Mouse (Mus musculus) ES-CJ7 (cell line): ENCODE measurements around the gene Maz.

Source experiments
- DNase-seq: peaks from one replicate; pipeline ENCODE4 v3.0.0; 2011; ENCODE audit warnings: low read depth, low spot score

The Maz gene

DNA sequence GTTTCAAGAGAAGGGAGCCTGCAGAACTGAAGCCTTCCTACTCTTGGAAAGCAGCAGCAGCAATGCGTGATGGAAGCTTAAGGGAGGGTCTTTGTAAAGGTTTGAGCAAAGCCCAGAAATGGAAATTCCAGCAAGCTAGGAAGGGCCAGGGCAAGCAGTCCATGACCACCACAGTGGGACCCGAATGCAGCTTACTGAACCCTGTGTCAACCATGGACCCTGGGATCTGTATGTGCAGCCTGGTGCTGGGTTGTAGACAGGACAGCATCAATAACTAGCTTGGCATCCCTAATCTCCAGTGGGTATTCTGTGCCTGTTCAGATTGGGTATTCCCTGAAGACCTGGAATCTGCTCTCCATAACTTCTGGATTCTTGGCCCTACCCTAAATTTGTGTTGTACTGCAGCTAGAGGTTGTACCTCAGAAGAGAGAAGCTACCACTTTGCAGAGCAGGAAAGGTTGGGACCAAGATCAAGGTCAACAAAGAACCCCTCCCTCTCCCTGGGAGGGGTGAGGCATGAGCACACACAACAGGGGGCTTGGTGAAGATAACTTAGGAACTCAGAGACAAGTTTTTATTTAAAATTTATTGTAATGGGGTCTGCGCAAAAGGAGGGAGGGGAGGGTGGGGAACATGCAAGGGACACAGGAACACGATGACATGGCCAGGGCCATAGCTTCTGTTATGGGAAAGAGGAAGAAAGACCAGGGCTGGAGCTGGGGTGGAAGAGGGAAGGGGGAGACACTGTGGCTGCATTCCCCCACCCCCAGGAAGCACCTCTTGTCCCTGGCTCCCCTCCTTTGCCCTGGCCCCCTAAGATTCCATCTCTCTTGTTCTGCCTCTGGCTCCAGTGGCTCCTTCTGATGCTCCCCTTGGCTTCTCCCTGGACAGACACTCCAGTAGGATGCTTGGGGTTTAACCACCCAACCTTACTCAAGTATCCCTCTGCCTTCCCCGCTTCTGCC is 5.0 kb downstream of the Maz start:
- DNase-seq, result peak; percentile 54

GRCm38 (mm10) chr7:127020901-127021562 is 5.8 kb downstream of the Maz start, which contains the start of the genes Gm42742 and Prrt2:
Gene Gm42742 (minus strand): TSS chr7:127021097.
Gene Prrt2 (minus strand): TSS chr7:127021211.
- DNase-seq, result peak; percentile 47

GRCm38 (mm10) chr7:127020491-127020890 is 6.3 kb downstream of the Maz start:
- DNase-seq, result no peak

DNA sequence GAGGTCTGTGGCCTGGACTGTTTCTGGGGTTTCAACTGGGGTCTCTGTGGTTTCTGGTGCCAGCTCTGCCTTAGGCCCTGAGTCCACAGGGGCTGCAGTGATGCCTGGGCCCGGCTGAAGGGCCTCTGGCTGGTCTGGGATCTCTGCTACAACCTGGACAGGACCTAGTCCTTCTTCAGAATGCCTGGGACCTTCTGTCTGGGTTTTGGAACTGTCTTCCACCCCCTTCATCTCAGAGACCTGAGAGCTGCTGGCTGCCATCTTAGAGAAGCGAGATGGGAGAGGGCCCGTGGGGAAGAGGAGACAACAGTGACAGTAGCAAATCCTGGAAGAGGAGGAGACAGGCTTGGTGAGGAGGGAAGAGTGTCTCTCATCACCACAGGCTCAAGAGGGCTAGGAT is 6.8 kb downstream of the Maz start:
- DNase-seq, result no peak

DNA sequence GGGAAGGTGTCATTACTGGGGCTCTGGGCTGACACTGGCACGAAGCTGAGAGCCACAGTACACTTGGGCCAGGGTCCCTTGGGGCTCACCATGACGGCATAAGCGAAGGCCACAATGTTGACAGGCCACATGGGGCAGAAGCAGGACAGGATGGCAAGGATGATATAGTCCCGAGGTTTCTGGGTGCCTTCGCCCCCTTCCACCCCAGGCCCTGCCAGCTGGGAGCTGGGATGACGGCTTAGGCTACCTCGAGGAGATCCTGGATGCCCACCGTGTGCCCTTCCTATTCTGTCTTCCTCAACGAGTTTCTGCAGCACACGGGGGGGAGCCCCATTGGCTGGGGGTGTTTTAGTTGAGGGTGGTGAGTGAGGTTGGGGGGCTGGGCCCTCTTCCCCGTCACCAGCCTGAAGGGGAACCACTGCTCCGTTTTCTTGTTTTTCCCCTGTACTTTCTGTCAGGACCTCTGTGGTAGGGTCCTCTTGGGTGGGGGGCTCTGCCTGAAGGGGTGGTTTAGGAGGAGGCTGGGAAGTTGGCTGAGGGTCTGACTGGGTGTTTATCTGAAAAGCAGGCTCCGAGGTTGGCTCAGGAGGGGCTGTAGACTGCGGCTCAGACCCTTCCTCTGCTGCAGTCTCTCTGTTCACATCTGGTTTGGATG is 7.4 kb downstream of the Maz start:
- DNase-seq, result no peak

GRCm38 (mm10) chr7:127018416-127019305 is 8.2 kb downstream of the Maz start:
- DNase-seq, result no peak

DNA sequence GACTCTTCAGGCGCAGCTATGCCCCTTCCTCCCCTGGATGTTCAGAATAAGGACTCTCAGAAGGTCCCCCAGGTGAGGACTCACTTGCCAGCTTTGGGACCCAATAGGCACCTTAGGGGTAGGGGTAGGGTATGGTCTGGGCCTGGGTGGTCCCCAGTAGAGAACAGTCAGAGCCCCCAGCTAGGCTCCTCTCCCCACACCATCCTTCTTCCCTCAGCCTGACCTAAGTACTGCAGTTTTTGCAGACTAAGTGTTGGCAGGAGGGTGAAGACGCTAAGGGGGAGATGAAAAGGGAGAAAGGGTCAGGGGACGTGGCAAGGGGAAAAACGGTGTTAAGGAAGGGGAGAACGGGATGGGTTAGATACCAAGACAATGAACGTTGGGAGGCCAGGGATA is 8.9 kb downstream of the Maz start:
- no peak for DNase-seq

GRCm38 (mm10) chr7:127016971-127017949 is 9.6 kb downstream of the Maz start, which contains the start of gene Pagr1a:
Gene Pagr1a (minus strand): TSS chr7:127017352.
- peak; percentile 100 for DNase-seq

DNA sequence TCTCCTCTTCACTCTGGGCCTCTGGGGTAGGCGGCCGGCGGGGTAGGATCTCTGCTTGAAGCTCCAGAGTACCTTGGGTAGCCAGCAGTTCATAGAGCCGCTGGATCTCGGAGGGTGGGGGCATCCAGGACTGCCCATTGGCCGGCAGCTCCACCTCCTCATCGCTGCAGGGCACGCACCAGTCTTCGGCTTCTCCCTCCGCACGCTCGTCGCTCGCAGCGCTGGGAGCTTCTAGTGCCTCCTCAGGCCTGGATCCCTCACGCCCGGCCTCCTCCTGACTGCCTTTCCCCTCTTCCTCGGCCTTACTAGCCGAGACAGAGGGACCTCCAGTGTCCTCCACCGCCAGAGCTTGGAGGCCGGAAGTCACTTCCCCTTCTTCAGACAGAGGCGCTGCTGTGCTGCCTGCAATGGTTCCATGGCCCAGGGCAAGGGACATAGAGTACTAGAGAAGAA is 10.3 kb downstream of the Maz start:
- no peak for DNase-seq

GRCm38 (mm10) chr7:127016481-127016485 is 10.6 kb downstream of the Maz start, which contains the start of gene Pagr1b:
Gene Pagr1b (minus strand): TSS chr7:127016484.
- no peak for DNase-seq

DNA sequence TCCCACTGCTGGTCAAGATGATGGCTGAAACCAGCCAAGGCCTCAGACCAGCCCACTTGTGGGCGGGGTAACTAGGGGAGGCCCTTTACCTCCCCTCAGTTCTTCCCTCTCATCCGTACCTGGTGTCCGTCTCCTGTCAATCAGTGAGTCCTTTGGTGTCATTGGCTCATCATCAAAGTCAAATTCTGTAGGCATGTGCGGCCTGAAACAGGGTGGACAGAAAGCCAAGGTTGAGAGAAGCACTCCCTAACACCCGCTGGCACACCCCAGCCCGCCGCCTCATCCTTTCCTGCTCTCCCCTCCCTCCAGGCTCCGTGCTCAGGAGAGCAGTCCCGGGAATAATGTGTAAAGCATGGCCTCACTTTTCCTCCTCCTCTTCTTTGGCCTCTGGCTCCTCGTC is 10.8 kb downstream of the Maz start:
- DNase-seq, result peak; percentile 91

- DNase-seq, result no peak
Observed at GRCm38 (mm10) chr7:127014993-127015392, 11.8 kb downstream of the Maz start.

DNA sequence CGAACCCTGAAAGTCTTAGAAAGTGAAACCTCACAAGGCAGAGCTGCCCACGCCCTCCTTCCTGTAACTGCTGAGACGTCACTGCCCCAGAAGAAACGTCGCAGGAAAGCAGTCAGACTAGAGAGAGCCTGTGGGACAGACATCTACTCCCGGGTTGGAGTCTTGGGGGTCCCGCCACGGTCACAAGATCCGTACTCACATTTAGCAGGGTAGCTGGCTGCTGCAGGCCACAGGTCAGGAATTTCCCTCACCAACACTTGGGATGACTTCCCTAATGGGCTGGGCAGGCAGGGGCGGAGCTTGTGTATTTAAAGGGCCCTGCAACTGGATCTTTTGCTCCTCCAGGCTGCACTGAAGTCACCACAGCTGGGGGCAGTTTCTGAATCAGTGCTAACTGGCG is 12.5 kb downstream of the Maz start, which contains the start of gene Mvp:
Mvp (minus strand) TSS at position 302 of the 400 bp plus-strand sequence.
- peak; percentile 65 for DNase-seq

GRCm38 (mm10) chr7:127013385-127013784 is 13.5 kb downstream of the Maz start:
- no peak for DNase-seq

- no peak for DNase-seq
Observed at GRCm38 (mm10) chr7:127012845-127013244, 14.0 kb downstream of the Maz start.

DNA sequence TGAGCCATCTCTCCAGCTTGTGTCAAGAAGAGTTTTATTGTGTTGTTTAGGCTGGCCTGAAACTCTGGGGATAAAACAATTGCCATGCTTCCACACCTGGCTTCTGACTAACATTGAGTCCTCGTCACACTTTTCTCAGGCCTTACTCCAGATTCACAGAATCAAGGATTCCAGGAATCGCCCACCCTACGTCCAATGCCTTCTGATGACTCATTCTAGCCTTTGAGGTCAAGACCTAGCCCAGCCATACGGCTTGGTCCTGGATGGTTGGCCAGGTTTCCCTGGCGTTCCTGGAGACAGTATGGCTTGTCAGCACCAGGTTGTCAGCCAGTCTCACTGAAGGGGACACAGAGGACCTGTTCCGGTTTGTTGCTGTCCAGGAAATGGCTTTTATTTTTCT is 14.5 kb downstream of the Maz start:
- no peak for DNase-seq

DNA sequence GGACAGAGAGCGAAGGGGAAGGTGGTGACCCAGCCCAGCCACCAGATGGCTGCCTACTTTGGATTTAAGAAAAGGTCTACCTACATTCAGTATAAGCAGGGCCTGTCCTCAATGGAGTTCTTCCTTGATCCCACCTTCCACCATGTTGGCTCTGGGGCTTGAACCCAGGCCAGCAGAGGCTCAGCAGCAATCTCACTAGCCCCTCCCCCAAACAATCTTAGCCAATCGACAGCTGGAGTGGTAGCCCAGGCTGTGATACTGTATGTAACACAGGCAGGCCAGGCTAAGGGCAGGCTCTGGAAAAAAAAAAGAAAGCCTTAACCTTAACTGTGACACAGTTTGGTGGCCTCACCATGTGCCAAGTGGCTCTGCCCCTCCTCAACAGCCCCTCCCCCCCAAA is 15.1 kb downstream of the Maz start:
- peak; percentile 47 for DNase-seq

- no peak for DNase-seq
Observed at GRCm38 (mm10) chr7:127011051-127011450, 15.8 kb downstream of the Maz start.

DNA sequence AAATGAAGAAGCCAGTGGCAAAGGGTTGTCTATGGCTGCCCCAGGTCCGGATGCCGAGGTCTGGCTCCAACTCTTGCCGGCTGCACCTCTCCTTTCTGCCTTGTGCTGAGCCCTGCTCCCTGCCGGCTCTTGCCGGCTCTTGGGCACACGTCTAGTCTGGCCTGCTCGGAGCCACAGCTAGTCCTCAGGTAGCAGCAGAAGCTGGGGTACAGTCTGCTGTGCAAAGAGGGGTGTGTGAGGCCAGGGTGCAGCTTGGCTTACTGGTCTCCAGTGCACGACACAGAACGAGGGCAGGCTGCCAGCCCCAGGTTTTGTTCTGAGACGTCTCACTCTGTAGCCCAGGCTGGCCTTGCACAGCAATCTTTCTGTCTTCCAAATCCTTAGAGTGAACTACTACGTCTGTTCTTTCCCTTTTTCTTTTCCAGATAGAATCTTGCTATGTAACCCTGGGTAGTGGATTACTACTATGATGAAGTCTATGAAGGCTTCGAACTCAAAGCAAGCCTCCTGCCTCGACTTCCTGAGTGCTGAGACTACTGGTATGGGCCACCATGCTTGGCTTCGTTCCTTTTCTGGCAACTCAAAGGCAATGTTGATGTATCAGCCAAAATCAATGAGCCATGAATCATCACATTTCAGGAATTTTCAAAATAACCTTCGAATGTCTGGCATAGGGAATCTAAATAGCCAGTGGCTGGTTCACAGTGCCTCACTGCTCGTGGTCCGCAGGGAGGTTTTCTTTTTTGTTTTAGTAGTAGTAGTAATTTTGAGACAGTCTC is 17.3 kb downstream of the Maz start:
- DNase-seq, result no peak
